Mouse (Mus musculus): ENCODE measurements at regions not wholly inside any gene's neighbourhood (a gene's known extent, or its start where the extent isn't known, plus 50 kb on each side); places are given as distances from the start of the nearest gene placed in this dataset.

- H3K4me1 ChIP-seq (ENCODE audit: control insufficient read depth) = peaks cover 19% of the 10 kb centered on the region
Measured at GRCm38 (mm10) chr4:29123697-29124377, 310.9 kb downstream of the Epha7 start.

GRCm38 (mm10) chr4:29130485-29130884 lies 317.6 kb downstream of the Epha7 start:
- no peaks in the 10 kb centered on the region for H3K9me3 ChIP-seq (ENCODE audit: control insufficient read depth, low read length)
- no peak overlapping the region for H3K4me3 ChIP-seq (replicated peaks)
- no peak for TF ChIP-seq TAL1 (IDR thresholded peaks at IDR 0.05; ENCODE audit: low read length)
- no peak for TF ChIP-seq GATA1 (IDR thresholded peaks at IDR 0.05; ENCODE audit: low read length)
- no peaks in the 10 kb centered on the region for H3K27me3 ChIP-seq (ENCODE audit: control insufficient read depth)
- H3K4me1 ChIP-seq (ENCODE audit: control insufficient read depth) = peaks cover 4% of the 10 kb centered on the region
- no peaks in the 10 kb centered on the region for H3K36me3 ChIP-seq (ENCODE audit: control insufficient read depth)

More at GRCm38 (mm10) chr4:29123697-29124377, 310.9 kb downstream of the Epha7 start:
- Histone ChIP-seq H3K4me3 (replicated peaks) (no peak overlapping the region), H3K9me3 (ENCODE audit: control insufficient read depth, low read length) (no peaks in the 10 kb centered on the region), H3K27me3 (ENCODE audit: control insufficient read depth) (no peaks in the 10 kb centered on the region), H3K36me3 (ENCODE audit: control insufficient read depth) (no peaks in the 10 kb centered on the region)
- TF ChIP-seq TAL1 (IDR thresholded peaks at IDR 0.05; ENCODE audit: low read length) = peak; percentile 45; the same call in 1 of the 3 replicates
- TF ChIP-seq GATA1 (IDR thresholded peaks at IDR 0.05; ENCODE audit: low read length) = no peak

GRCm38 (mm10) chr4:29133404-29134307 lies 320.7 kb downstream of the Epha7 start:
- no peaks in the 10 kb centered on the region for H3K36me3 ChIP-seq (ENCODE audit: control insufficient read depth)
- no peak overlapping the region for H3K4me3 ChIP-seq (replicated peaks)
- H3K27me3 ChIP-seq (ENCODE audit: control insufficient read depth) = no peaks in the 10 kb centered on the region
- H3K9me3 ChIP-seq (ENCODE audit: control insufficient read depth, low read length) = no peaks in the 10 kb centered on the region
- H3K4me1 ChIP-seq (ENCODE audit: control insufficient read depth) = no peaks in the 10 kb centered on the region
- TF ChIP-seq TAL1 (IDR thresholded peaks at IDR 0.05; ENCODE audit: low read length) (no peak), GATA1 (IDR thresholded peaks at IDR 0.05; ENCODE audit: low read length) (no peak)

GRCm38 (mm10) chr4:29135685-29136385 lies 322.9 kb downstream of the Epha7 start:
- no peak for TF ChIP-seq TAL1 (IDR thresholded peaks at IDR 0.05; ENCODE audit: low read length)
- no peak for TF ChIP-seq GATA1 (IDR thresholded peaks at IDR 0.05; ENCODE audit: low read length)
- Histone ChIP-seq H3K27me3 (ENCODE audit: control insufficient read depth) (no peaks in the 10 kb centered on the region), H3K36me3 (ENCODE audit: control insufficient read depth) (no peaks in the 10 kb centered on the region), H3K4me3 (replicated peaks) (no peak overlapping the region), H3K9me3 (ENCODE audit: control insufficient read depth, low read length) (no peaks in the 10 kb centered on the region), H3K4me1 (ENCODE audit: control insufficient read depth) (no peaks in the 10 kb centered on the region)

GRCm38 (mm10) chr4:29138771-29139301 lies 325.9 kb downstream of the Epha7 start:
- no peaks in the 10 kb centered on the region for H3K27me3 ChIP-seq (ENCODE audit: control insufficient read depth)

GRCm38 (mm10) chr4:29143415-29143814 lies 330.5 kb downstream of the Epha7 start:
- no peak overlapping the region for H3K4me3 ChIP-seq (replicated peaks)
- H3K4me1 ChIP-seq (ENCODE audit: control insufficient read depth) = no peaks in the 10 kb centered on the region
- TF ChIP-seq TAL1 (IDR thresholded peaks at IDR 0.05; ENCODE audit: low read length) (no peak), GATA1 (IDR thresholded peaks at IDR 0.05; ENCODE audit: low read length) (no peak)
- no peaks in the 10 kb centered on the region for H3K9me3 ChIP-seq (ENCODE audit: control insufficient read depth, low read length)
- H3K36me3 ChIP-seq (ENCODE audit: control insufficient read depth) = no peaks in the 10 kb centered on the region
- no peaks in the 10 kb centered on the region for H3K27me3 ChIP-seq (ENCODE audit: control insufficient read depth)

More at GRCm38 (mm10) chr4:29138771-29139301, 325.9 kb downstream of the Epha7 start:
- no peak for TF ChIP-seq GATA1 (IDR thresholded peaks at IDR 0.05; ENCODE audit: low read length)
- no peak for TF ChIP-seq TAL1 (IDR thresholded peaks at IDR 0.05; ENCODE audit: low read length)
- Histone ChIP-seq H3K36me3 (ENCODE audit: control insufficient read depth) (no peaks in the 10 kb centered on the region), H3K9me3 (ENCODE audit: control insufficient read depth, low read length) (no peaks in the 10 kb centered on the region), H3K4me1 (ENCODE audit: control insufficient read depth) (no peaks in the 10 kb centered on the region), H3K4me3 (replicated peaks) (no peak overlapping the region)

- TF ChIP-seq TAL1 (IDR thresholded peaks at IDR 0.05; ENCODE audit: low read length) = no peak
- no peak for TF ChIP-seq GATA1 (IDR thresholded peaks at IDR 0.05; ENCODE audit: low read length)
- no peak overlapping the region for H3K4me3 ChIP-seq (replicated peaks)
- no peaks in the 10 kb centered on the region for H3K27me3 ChIP-seq (ENCODE audit: control insufficient read depth)
- H3K4me1 ChIP-seq (ENCODE audit: control insufficient read depth) = no peaks in the 10 kb centered on the region
- no peaks in the 10 kb centered on the region for H3K36me3 ChIP-seq (ENCODE audit: control insufficient read depth)
- no peaks in the 10 kb centered on the region for H3K9me3 ChIP-seq (ENCODE audit: control insufficient read depth, low read length)
Measured at GRCm38 (mm10) chr4:29145242-29145641, 332.3 kb downstream of the Epha7 start.

GRCm38 (mm10) chr4:29152134-29152867 lies 339.4 kb downstream of the Epha7 start:
- Histone ChIP-seq H3K27me3 (ENCODE audit: control insufficient read depth) (no peaks in the 10 kb centered on the region), H3K9me3 (ENCODE audit: control insufficient read depth, low read length) (no peaks in the 10 kb centered on the region), H3K4me3 (replicated peaks) (no peak overlapping the region), H3K4me1 (ENCODE audit: control insufficient read depth) (no peaks in the 10 kb centered on the region), H3K36me3 (ENCODE audit: control insufficient read depth) (no peaks in the 10 kb centered on the region)
- no peak for TF ChIP-seq TAL1 (IDR thresholded peaks at IDR 0.05; ENCODE audit: low read length)
- TF ChIP-seq GATA1 (IDR thresholded peaks at IDR 0.05; ENCODE audit: low read length) = no peak

Measured in erythroblast, embryonic 14.5 days (primary cell).